Mouse (Mus musculus) cerebellum, adult 2 months (tissue): ENCODE measurements at regions not wholly inside any gene's neighbourhood (a gene's known extent, or its start where the extent isn't known, plus 50 kb on each side); places are given as distances from the start of the nearest gene placed in this dataset.

Source experiments
- CTCF ChIP-seq: fragments of 200-500 bp; IDR thresholded peaks from 2 replicates; pipeline ENCODE4 v1.5.1; 2011; ENCODE audit warnings: low read depth, mild to moderate bottlenecking, control low read depth, low read length, moderate library complexity, borderline replicate concordance; ENCODE audit not compliant: insufficient read depth
- POLR2A ChIP-seq: fragments of 200-500 bp; IDR thresholded peaks from 2 replicates; pipeline ENCODE4 v1.6.1; 2011; ENCODE audit warnings: low read length, control low read depth, borderline replicate concordance; ENCODE audit not compliant: insufficient read depth

GRCm38 (mm10) chr4:27896396-27896795 lies 916.5 kb upstream of the Epha7 start:
- TF ChIP-seq POLR2A (no peak), CTCF (no peak)
